Mouse (Mus musculus): ENCODE data around the gene Zfand4.
A peak's percentile ranks its signal among the peaks of the same experiment; 100 is the strongest.
"Not testable (repeated sequence)": the region's sequence is repeated elsewhere in the genome, so short reads cannot be mapped to it uniquely, and the experiment has no call there.

Zfand4 gene

DNA sequence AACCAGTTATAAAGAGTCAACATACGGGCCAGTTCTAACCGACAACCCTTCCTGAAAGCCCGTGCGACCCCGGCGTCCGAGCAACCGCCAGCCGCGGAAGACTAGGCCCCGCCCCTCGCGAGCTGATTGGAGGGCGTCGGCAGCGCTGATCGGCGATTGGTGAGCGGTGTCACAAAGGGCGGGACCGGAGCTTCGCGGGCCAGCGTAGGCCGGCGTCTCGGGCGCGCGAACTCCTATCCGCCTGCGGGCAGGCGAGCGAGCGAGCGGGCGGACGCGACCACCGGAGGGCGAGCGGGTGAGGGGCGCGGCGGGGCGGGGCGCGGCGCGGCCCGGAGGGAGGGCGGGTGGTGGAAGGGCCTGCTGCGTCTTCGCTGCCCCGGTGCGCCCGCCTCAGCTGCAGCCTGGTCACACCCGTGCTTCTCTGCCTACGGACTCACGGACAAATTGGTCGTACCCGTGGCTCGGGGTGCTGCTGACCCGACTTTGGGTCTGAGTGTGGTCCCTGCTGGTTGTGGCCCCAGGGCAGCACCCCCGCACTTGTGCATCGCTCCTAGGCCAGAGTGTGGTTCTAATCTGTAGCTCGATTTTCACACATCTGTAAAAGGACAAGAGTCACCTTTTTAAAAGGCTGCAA lies at the start of gene Zfand4:
Gene Zfand4, plus strand, starts transcription at position 205 of the 634 bp plus-strand sequence.
- peak; percentile 95 for DNase-seq (ENCODE audit: low read depth, low spot score)

- DNase-seq (ENCODE audit: low read depth, low spot score), result peak; percentile 32
Measured at GRCm38 (mm10) chr6:116227767-116228166, 36.3 kb upstream of the Zfand4 start.

DNA sequence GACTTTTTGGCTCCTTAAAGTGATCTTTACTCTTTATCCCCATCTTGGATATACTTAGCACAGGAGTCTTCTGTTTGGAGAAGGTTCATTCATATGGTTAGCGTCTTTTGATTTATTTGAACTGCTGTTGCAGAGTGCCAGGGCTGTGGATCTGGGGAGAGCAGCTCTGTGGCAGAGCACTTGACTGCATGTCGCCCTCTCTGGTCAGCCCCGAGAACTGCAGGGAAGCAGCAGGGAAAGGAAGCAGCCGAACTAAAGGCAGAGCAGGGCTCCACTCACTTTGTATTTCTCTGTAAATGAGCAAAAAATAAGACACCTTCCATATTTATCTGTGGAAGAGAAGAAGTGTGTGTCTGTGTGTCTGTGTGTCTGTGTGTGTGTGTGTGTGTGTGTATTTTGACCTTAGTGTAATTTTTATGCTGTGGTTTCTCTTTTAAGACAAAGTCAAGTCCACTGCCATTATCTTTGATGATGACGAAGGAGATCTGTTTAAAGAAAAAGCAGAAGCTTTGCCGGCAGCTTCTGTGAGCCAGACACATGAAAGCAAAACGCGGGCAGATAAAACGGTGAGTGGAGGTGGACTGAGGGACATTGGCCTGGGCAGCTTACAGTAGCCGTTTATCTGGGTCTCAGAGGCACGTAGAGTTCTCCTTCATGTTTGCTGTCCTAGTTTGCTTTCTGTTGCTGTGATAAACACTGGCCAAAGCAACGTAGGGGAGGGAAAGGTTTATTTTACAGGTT lies 35.1 kb upstream of the Zfand4 start:
- DNase-seq (ENCODE audit: low read depth, low spot score), result peak; percentile 87

- DNase-seq (ENCODE audit: low read depth, low spot score), result not testable (repeated sequence)
Measured at GRCm38 (mm10) chr6:116234821-116235220, 29.2 kb upstream of the Zfand4 start.

GRCm38 (mm10) chr6:116235336-116235735 lies 28.7 kb upstream of the Zfand4 start:
- peak; percentile 39 for DNase-seq (ENCODE audit: low read depth, low spot score)

GRCm38 (mm10) chr6:116238083-116238482 lies 25.9 kb upstream of the Zfand4 start:
- peak; percentile 42 for DNase-seq (ENCODE audit: low read depth, low spot score)

DNA sequence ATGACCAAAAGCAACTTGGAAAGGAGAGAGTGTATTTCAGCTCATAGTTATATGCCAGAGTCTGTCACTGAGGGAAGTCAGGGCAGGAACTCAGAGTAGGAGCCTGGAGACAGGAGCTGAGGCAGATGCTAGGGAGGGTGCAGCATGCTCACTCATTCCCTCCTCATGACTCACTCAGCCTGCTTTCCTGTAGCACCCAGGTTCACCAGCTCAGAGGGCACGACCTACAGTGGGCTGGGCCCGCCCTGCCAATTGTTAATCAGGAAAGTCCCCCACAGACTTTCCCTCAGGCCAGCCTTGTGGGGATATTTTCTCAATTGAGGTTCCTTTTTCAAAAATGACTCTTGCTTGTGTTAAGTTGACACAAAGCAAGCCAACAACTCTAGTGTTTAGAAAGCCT lies 23.7 kb upstream of the Zfand4 start:
- DNase-seq (ENCODE audit: low read depth, low spot score), result no peak

DNA sequence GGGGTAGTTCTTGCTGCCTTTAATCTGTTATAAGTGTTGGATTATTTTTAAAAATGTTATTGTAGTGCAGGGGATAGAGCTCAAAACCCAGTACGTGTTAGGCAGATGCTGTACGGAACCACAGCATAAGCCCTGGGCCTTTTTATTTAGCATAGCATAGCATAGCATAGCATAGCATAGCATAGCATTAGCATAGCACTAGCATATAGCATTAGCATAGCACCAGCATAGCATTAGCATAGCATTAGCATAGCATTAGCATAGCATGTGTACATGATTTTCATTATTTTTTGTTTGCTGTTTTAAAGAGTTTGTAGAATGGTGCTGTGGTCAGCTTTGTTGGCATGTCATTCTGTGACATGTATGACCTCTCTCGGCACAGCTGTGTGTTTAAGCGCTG lies 4.4 kb upstream of the Zfand4 start:
- DNase-seq (ENCODE audit: low read depth, low spot score), result no peak

DNA sequence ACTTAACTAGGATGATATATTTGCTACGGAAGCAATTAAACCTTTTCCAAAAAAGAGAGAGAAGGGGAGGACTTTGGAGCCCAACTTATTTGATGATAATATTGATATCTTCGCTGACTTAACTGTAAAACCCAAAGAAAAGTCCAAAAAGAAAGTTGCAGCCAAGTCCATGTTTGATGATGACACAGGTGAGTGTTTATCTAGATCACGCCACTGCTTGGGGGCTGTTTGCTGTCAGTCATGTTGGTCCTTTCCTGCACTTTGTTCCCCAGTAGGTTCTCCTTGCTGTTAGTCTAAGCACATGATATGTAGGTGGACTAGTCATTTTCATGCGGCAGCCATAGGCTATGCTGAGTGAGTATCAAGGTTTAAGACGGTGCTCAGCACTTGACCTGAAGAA lies 3.5 kb upstream of the Zfand4 start:
- DNase-seq (ENCODE audit: low read depth, low spot score), result no peak

DNA sequence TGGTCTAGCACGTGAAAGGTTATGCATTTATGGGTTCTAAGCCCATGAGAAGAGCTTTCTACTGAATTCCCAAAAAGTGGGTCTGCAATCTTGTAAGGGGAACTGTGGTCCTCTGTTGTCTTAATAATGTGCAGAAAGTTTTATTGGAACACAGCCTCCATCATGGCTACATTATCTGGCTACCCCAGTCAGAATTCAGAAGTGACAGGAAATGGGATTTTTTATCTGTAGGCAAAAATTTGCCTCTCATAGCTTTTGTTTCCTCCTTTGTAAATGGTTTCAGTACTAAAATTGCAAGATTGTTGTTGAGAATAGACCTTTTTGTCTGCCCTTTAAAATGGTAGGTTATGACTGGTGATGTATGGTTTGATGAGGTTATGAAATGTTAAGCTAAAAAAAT lies 1.2 kb upstream of the Zfand4 start:
- DNase-seq (ENCODE audit: low read depth, low spot score), result no peak

GRCm38 (mm10) chr6:116264836-116265235 lies 814 bp downstream of the Zfand4 start:
- no peak for DNase-seq (ENCODE audit: low read depth, low spot score)

DNA sequence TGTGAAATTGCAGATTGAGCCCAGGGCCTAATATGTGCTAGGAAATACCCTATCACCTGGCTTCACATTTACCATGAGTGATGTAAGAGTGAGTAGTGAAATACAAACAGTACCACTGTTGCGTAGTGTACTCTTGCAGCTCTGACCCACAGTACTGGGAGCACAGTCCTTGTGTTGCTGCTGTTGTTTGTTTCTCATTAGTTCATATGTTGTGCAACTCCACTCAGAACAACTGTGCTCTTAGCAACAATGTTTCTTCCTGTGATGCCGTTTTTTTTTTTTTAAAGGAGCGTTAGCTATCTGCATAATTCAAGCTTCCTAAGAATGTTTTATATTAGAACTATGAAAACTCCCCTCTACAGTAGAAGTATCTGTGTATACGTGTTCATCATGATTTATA lies 1.6 kb downstream of the Zfand4 start:
- DNase-seq (ENCODE audit: low read depth, low spot score), result no peak

GRCm38 (mm10) chr6:116266273-116267109 lies 2.5 kb downstream of the Zfand4 start:
- DNase-seq (ENCODE audit: low read depth, low spot score), result peak; percentile 23

GRCm38 (mm10) chr6:116267110-116267423 lies 3.0 kb downstream of the Zfand4 start:
- DNase-seq (ENCODE audit: low read depth, low spot score), result no peak

GRCm38 (mm10) chr6:116275695-116276094 lies 11.7 kb downstream of the Zfand4 start:
- DNase-seq (ENCODE audit: low read depth, low spot score), result no peak

DNA sequence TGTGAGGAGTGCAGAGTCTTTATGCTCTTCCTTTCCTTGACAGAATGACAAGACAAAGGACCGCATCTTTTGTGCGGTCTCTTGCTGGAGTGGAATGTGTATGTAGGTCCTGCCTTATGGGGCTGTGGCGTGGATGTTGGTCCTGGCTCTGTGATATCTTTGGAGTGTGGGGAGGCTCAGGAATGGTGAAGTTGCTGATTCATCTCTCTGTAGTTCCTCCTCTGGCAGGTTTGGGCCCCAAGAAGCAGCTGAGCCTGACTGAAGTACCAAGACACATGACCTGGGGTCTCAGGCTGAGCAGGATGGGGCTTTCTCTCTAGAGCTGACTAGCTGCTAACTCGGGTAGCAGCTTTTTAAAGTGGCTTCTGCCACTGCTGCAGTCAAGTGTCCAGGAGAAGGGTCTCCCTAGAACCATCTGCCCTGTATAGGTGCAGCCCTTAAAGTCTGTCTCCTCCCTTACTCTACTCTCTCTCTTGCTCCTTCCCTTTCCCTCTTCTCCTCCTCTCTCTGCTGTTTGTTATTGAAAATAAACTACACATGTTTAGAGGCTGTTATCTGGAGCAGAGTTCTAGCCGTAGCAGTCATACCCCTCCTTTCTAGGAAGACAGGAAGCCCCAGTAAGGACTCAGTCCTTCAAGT lies 14.8 kb downstream of the Zfand4 start:
- DNase-seq (ENCODE audit: low read depth, low spot score), result no peak

- DNase-seq (ENCODE audit: low read depth, low spot score), result no peak
Measured at GRCm38 (mm10) chr6:116281014-116281413, 17.0 kb downstream of the Zfand4 start.

DNA sequence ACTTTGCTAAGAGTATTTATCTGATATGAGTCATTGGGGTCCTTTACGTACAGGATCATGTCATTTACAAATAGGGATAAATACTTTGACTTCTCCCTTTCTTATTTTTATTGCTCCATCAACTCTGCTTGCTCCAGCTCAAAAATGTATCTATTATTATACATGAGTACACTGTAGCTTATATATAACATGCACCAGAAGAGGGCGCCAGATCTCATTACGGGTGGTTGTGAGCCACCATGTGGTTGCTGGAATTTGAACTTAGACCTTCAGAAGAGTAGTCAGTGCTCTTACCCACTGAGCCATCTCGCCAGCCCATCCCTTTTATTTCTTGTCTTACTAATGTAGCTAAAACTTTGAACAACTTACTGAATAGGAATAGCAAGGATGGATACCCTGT lies 18.5 kb downstream of the Zfand4 start:
- no peak for DNase-seq (ENCODE audit: low read depth, low spot score)

DNA sequence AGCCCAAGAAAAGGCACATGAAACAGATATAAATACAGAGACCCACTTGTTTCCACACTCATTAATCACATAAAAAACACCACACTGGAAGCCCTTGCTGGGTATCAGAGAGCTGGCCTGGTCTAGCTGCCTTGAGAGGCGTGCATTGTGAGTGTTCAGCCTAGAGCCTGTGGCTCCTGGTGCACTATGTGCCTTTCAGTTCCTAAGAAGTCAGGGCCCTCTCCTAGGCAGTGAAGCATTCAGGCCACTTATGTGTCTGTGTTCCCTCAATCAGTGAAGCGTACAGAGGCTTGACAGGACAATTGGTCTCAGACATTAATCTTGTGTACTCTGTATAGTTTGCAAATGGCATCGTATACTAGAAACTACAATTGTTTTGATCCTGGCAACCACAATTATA lies 19.3 kb downstream of the Zfand4 start:
- no peak for DNase-seq (ENCODE audit: low read depth, low spot score)

DNA sequence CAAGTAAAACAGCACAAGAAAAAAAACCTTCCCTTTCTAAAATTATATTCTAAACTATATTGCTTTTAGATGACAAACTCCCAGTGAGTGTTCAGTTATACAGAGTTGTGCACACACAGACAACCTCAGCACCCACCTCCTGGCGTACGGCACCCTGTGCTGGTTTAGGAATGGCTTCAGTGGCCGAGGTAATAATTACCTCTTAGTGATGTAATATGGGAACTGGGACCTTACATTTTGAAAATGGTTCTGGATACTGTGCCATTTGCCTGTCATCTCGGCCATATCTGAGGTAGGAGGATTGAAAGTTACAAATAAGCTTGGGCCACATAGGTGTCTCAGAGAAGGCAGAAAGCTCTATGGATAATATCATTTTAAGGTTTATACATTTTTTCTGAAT lies 22.3 kb downstream of the Zfand4 start:
- DNase-seq (ENCODE audit: low read depth, low spot score), result no peak

DNA sequence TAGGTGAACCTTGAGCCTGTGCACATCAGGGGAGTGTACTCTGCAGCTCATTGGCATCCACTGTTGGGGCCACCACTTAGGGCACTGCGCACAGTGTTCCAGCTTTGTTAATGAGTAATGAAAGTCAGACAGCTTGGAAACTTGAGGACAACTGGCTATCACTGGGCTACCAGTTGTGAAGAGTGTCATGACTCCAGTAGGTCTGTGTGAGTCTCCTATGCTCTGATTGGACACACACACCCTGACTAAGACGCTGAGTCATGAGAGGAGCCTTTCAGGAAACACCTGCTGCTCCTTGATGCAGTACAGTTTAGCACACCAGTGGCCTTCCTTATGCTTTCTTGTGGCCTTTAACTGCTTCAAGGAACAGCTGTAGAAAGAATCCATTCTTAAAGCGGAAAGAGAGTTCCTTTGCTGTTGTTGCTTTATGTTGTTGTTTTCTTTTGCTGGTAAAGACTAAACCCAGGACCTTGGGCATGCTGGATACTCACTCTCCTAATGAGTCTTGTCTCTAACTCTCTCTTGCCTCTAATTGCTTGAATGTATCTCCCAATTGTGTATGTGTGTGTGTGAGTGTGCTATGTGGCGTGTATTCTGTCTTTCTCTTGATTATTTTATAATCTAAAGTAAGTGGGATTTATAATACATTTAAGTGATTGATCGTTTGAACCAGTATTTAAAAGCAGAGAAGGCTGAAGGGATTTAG lies 23.0 kb downstream of the Zfand4 start:
- DNase-seq (ENCODE audit: low read depth, low spot score), result no peak

DNA sequence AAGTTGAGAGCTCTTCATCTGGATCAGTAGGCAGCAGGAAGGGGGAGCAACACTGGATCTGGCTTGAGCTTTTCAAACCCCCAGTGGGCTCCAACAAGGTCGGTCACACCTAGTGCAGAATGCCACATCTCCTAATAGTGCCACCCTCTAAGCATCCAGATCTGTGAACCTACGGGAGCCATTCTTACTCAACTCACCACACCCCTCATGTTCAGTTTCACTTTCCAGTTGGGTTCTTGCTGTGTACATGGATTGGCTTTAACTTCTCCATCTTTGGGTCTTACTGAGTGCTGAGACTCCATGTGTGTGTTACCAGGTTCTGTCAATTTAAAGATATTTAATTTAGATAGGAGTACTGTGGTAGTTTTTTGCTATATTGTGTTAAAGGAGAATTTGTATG lies 47.4 kb downstream of the Zfand4 start:
- no peak for DNase-seq (ENCODE audit: low read depth, low spot score)

Measured in brain, adult 2 months (tissue).